Mouse (Mus musculus): ENCODE data around the gene Samd11. TPM values are rescaled to one million over a fixed set of nuclear protein-coding genes. Genes with fewer than 3 reads are reported as not detected.
A peak's percentile ranks its signal among the peaks of the same experiment; 100 is the strongest.

Gene Samd11
- total RNA-seq, 2 experiments from 2014 or later, result 3.9 to 4.9 TPM

GRCm38 (mm10) chr4:156215649-156216048, 39.8 kb downstream of the Samd11 start, which contains the start of gene Perm1:
Gene Perm1, plus strand, starts transcription at chr4:156215868.
- DNase-seq (ENCODE audit: extremely low spot score in 1 of 2, low spot score in 1 of 2), result no peak

GRCm38 (mm10) chr4:156213134-156213533, 42.3 kb downstream of the Samd11 start:
- DNase-seq (ENCODE audit: extremely low spot score in 1 of 2, low spot score in 1 of 2), result no peak

- no peak for DNase-seq (ENCODE audit: extremely low spot score in 1 of 2, low spot score in 1 of 2)
Measured at GRCm38 (mm10) chr4:156209963-156210635, 45.4 kb downstream of the Samd11 start.

- no peak for DNase-seq (ENCODE audit: extremely low spot score in 1 of 2, low spot score in 1 of 2)
Measured at GRCm38 (mm10) chr4:156208872-156209271, 46.6 kb downstream of the Samd11 start.

GRCm38 (mm10) chr4:156203413-156204131, 51.9 kb downstream of the Samd11 start:
- DNase-seq (ENCODE audit: extremely low spot score in 1 of 2, low spot score in 1 of 2), result no peak

GRCm38 (mm10) chr4:156203001-156203412, 52.5 kb downstream of the Samd11 start, which contains the start of gene AW011738:
Gene AW011738, plus strand, starts transcription at chr4:156203304.
- DNase-seq (ENCODE audit: extremely low spot score in 1 of 2, low spot score in 1 of 2), result peak in 1 of 2 experiments; percentile 48

GRCm38 (mm10) chr4:156202462-156202893, 53.0 kb downstream of the Samd11 start:
- no peak for DNase-seq (ENCODE audit: extremely low spot score in 1 of 2, low spot score in 1 of 2)

- DNase-seq (ENCODE audit: extremely low spot score in 1 of 2, low spot score in 1 of 2), result no peak
Measured at GRCm38 (mm10) chr4:156200623-156201475, 54.6 kb downstream of the Samd11 start, which contains the start of gene Isg15. Gene Isg15, minus strand, starts transcription at chr4:156200818.

GRCm38 (mm10) chr4:156197829-156198205, 57.6 kb downstream of the Samd11 start:
- peak in 1 of 2 experiments; percentile 63 for DNase-seq (ENCODE audit: extremely low spot score in 1 of 2, low spot score in 1 of 2)

- DNase-seq (ENCODE audit: extremely low spot score in 1 of 2, low spot score in 1 of 2), result peak; percentile 50 to 56
Measured at GRCm38 (mm10) chr4:156197131-156197828, 58.2 kb downstream of the Samd11 start, which contains the start of gene Agrn. Gene Agrn, minus strand, starts transcription at chr4:156197488.

Small RNAs within 50 kb of the gene (microRNA-seq; reads per million reads assigned to microRNA genes)
- 5.0 to 5.7 reads per million in 2 experiments for gene Mir7658

Other genes starting within 250 kb of the Samd11 start
- gene Tnfrsf4, start 241.8 kb downstream of the Samd11 start, total RNA-seq (2021), result 1 to 10 TPM; 1.0 to 2.2 TPM
- not detected for gene Tnfrsf18, start 229.5 kb downstream of the Samd11 start, total RNA-seq (2021)
- under 1 TPM; 0.12 to 0.31 TPM for gene Ttll10, start 196.2 kb downstream of the Samd11 start, total RNA-seq (2021)
- 10 to 100 TPM; 21.6 to 30.3 TPM for gene 9430015G10Rik, start 145.7 kb downstream of the Samd11 start, total RNA-seq (2021)
- gene Rnf223, start 125.1 kb downstream of the Samd11 start, total RNA-seq (2021), result under 1 TPM; 0.59 to 0.89 TPM
- gene Agrn, start 58.2 kb downstream of the Samd11 start, total RNA-seq (2021), result 100 to 1,000 TPM; 142 to 167 TPM
- gene Isg15, start 54.8 kb downstream of the Samd11 start, total RNA-seq (2021), result under 1 TPM in 1 of 2 experiments, not detected in 1; 0.49 TPM
- 1 to 10 TPM; 5.4 to 6.9 TPM for gene AW011738, start 52.4 kb downstream of the Samd11 start, total RNA-seq (2021)
- under 1 TPM; 0.23 to 0.27 TPM for gene Perm1, start 39.8 kb downstream of the Samd11 start, total RNA-seq (2021)
- 10 to 100 TPM; 37.9 to 45.9 TPM for gene Plekhn1, start 20.8 kb downstream of the Samd11 start, total RNA-seq (2021)
- gene Noc2l, start 19.6 kb downstream of the Samd11 start, total RNA-seq (2021), result 10 to 100 TPM; 60.5 to 66.7 TPM
- gene Vmn2r-ps159, start 75.4 kb upstream of the Samd11 start, total RNA-seq (2021), result not detected

Measured in layer of hippocampus, postnatal 25 days (tissue).